Mouse (Mus musculus): ENCODE results near the gene Pip5k1b. TPM values are rescaled to one million over a fixed set of nuclear protein-coding genes. Genes with fewer than 3 reads are reported as not detected.

The Pip5k1b gene
- polyA plus RNA-seq, 1 experiment from 2014 or later = 2.7 TPM

DNA sequence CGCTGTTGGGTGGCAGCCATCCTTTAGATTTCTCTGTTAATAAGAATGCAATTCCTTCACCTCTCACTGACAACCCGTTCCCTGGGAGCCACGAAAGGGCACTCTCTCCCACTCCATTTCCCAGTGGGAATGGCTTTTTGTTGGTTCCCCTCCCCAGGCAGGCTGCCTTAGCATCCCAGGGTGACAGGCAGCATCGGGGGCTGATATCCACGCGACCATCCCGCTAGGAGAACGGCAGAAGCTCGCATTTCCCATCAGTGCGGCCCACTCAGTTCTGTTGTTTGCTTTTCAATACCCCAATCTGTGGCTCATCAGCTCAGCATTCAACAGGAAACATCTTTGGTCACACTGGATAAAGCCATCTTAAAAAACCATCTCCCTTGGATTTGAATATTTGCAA lies 253.5 kb downstream of the Pip5k1b start:
- no peak; the same call in 1 of the 2 replicates for ATAC-seq (ENCODE audit: low FRiP score, low read depth)
- WGBS = 30% methylated on average over 10 of the region's 10 CpGs
- H3K27ac ChIP-seq (replicated peaks) = 0 out of 2 replicates have a peak overlapping the region, but pooled peaks have one; percentile 0

DNA sequence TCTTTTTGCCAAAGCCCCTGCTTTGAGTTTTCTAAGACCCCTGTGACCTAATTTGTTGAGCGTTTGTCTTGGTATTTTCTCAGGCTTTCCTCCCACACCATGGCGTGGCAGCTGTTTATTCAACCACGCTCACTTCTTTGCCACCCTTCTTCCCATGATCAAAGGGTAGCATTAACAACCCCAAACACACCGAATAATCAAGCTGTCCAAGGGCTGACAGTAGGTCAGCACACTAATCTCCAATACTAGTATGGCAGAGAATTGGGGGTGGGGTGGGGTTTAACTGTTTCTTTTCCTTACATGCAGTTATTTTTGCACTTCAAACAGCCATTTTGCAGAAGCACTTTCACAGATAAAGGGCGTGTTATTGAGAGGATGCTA lies 253.9 kb downstream of the Pip5k1b start:
- H3K4me1 ChIP-seq = peaks cover 12% of the 10 kb centered on the region; the same call in 1 of the 2 replicates
- no peak overlapping the region for H3K27ac ChIP-seq (replicated peaks)
- peak; percentile 79 for ATAC-seq (ENCODE audit: low FRiP score, low read depth)
- peaks cover 13% of the 10 kb centered on the region for H3K27me3 ChIP-seq
- no peaks in the 10 kb centered on the region for H3K9me3 ChIP-seq
- no peak overlapping the region for H3K4me3 ChIP-seq
- no peaks in the 10 kb centered on the region for H3K36me3 ChIP-seq
- no peak overlapping the region for H3K9ac ChIP-seq (replicated peaks)
- H3K4me2 ChIP-seq (replicated peaks) = peak overlapping the region; percentile 48
- WGBS = 10% methylated on average over 5 of the region's 5 CpGs

More for the DNA sequence above, 253.5 kb downstream of the Pip5k1b start:
- peaks cover 12% of the 10 kb centered on the region; the same call in 1 of the 2 replicates for H3K4me1 ChIP-seq
- H3K4me2 ChIP-seq (replicated peaks) = no peak overlapping the region
- no peak overlapping the region for H3K9ac ChIP-seq (replicated peaks)
- no peak overlapping the region for H3K4me3 ChIP-seq
- H3K9me3 ChIP-seq = no peaks in the 10 kb centered on the region
- H3K36me3 ChIP-seq = no peaks in the 10 kb centered on the region
- peaks cover 13% of the 10 kb centered on the region for H3K27me3 ChIP-seq

GRCm38 (mm10) chr19:24300994-24301767 lies 254.5 kb downstream of the Pip5k1b start:
- Histone ChIP-seq H3K36me3 (no peaks in the 10 kb centered on the region), H3K4me3 (peak overlapping the region; percentile 24; the same call in 1 of the 2 replicates), H3K9me3 (no peaks in the 10 kb centered on the region), H3K27me3 (peaks cover 13% of the 10 kb centered on the region), H3K9ac (replicated peaks) (no peak overlapping the region), H3K4me1 (peaks cover 12% of the 10 kb centered on the region; the same call in 1 of the 2 replicates), H3K27ac (replicated peaks) (no peak overlapping the region), H3K4me2 (replicated peaks) (peak overlapping the region; percentile 48)
- ATAC-seq (ENCODE audit: low FRiP score, low read depth) = peak; percentile 83
- 3% methylated on average over 9 of the region's 9 CpGs for WGBS

GRCm38 (mm10) chr19:24293537-24293936 lies 262.1 kb downstream of the Pip5k1b start:
- no peak overlapping the region for H3K4me2 ChIP-seq (replicated peaks)
- H3K4me1 ChIP-seq = no peaks in the 10 kb centered on the region
- no peaks in the 10 kb centered on the region for H3K27me3 ChIP-seq
- no peaks in the 10 kb centered on the region for H3K36me3 ChIP-seq
- no peak overlapping the region for H3K9ac ChIP-seq (replicated peaks)
- WGBS = 83% methylated on average over 5 of the region's 5 CpGs
- no peak overlapping the region for H3K4me3 ChIP-seq
- no peaks in the 10 kb centered on the region for H3K9me3 ChIP-seq
- H3K27ac ChIP-seq (replicated peaks) = no peak overlapping the region
- no peak for ATAC-seq (ENCODE audit: low FRiP score, low read depth)

GRCm38 (mm10) chr19:24284187-24284586 lies 271.5 kb downstream of the Pip5k1b start:
- H3K4me2 ChIP-seq (replicated peaks) = no peak overlapping the region
- no peaks in the 10 kb centered on the region for H3K36me3 ChIP-seq
- H3K9me3 ChIP-seq = no peaks in the 10 kb centered on the region
- H3K27me3 ChIP-seq = peaks cover 4% of the 10 kb centered on the region; the same call in 1 of the 2 replicates
- no peak for ATAC-seq (ENCODE audit: low FRiP score, low read depth)
- H3K4me3 ChIP-seq = no peak overlapping the region
- H3K9ac ChIP-seq (replicated peaks) = no peak overlapping the region
- 60% methylated on average over 4 of the region's 4 CpGs for WGBS
- no peak overlapping the region for H3K27ac ChIP-seq (replicated peaks)
- H3K4me1 ChIP-seq = peaks cover 7% of the 10 kb centered on the region; the same call in 1 of the 2 replicates

DNA sequence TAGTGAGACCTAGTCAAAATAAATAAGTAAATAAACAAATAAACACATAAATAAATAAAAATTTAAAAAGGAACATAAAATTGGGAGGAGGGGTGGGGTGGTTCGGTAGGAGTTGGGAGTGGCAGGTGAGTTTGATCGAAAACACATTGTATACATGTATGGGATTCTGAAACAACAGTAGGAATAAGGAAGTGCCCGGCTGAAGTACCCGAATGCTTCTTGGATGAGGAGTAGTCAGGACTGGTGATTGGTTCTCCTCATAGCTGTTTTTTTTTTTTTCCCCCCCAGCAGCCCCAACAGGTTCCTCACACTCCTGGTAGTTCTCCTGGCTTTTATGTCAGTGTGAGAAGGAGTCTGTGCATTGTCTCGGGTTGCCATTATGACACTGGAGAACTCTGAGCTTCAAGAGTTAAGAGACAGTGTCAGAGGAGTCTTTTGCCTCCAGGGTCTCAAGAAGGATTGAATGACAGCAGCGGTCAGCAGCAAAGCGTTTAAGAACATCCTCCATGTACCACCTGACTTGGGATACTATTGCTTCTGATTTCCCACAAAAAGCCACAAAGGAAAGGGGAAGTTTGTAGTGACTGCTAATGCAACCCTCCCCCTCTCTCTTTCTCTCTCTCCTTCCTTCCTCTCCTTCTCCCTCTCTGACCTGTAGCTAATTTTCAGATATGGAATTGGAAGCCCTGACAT lies 274.2 kb downstream of the Pip5k1b start:
- Histone ChIP-seq H3K4me2 (replicated peaks) (peak overlapping the region; percentile 85), H3K9ac (replicated peaks) (no peak overlapping the region), H3K9me3 (no peaks in the 10 kb centered on the region), H3K27ac (replicated peaks) (no peak overlapping the region), H3K4me3 (no peak overlapping the region), H3K36me3 (no peaks in the 10 kb centered on the region), H3K4me1 (peaks cover 11% of the 10 kb centered on the region), H3K27me3 (peaks cover 4% of the 10 kb centered on the region; the same call in 1 of the 2 replicates)
- 65% methylated on average over 7 of the region's 7 CpGs for WGBS
- ATAC-seq (ENCODE audit: low FRiP score, low read depth) = no peak

- WGBS = under 1% methylated on average over 13 of the region's 22 CpGs
- peak within 1 kb of the TSS; percentile 85 for H3K27ac ChIP-seq (replicated peaks)
- peaks cover 4% of the 10 kb centered on the region; the same call in 1 of the 2 replicates for H3K27me3 ChIP-seq
- H3K9ac ChIP-seq (replicated peaks) = peak within 1 kb of the TSS; percentile 70
- H3K36me3 ChIP-seq = no peaks in the 10 kb centered on the region
- H3K4me3 ChIP-seq = peak within 1 kb of the TSS; percentile 72
- H3K9me3 ChIP-seq = no peaks in the 10 kb centered on the region
- ATAC-seq (ENCODE audit: low FRiP score, low read depth) = peak; percentile 96
- peak within 1 kb of the TSS; percentile 85 for H3K4me2 ChIP-seq (replicated peaks)
- H3K4me1 ChIP-seq = peaks cover 11% of the 10 kb centered on the region
Observed at GRCm38 (mm10) chr19:24280601-24281228, 275.0 kb downstream of the Pip5k1b start, which contains the start of gene Fxn. TSS of gene Fxn (minus strand) at chr19:24280605.

DNA sequence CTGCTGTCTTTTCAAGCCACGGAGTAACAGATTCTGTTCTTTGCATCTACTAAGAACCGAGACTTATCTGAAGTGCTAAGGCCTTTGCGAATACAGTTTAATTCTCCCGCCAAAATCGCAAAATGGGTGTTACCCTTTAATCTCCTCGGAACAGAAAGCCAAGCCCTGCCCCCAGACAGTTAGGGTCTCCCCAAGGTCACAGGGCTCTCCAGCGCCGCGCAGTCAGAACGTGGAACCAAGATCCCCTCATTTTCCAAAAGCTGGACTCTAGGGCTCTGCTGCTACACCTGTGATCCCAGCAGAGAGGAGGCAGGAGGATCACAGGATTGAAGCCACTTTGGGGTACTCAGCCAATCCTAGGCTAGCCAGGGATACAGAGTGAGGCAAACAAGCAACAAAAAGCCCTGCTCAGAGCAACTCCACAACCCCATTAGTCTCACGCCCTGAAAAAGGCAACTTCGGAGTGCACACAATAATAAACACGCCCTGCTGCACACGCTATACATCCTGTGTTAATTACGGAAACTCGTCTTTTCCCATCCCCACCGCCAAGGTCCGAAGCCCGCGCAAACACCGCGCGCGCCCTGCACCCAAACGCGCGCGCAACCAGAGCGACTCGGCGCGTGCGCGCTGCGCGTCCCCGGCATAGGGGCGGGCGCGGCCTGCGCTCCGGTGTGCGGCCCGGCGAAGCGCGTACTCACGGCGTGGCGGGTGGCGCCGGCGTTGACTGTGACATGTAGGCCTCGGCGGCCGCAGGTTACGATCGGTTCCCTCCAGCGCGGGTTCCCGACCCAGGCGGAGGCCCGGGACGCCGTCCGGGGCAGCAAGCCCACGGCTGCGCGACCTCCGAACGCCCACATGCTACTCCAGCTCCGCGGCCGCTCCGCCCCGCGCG lies 275.7 kb downstream of the Pip5k1b start:
- Histone ChIP-seq H3K4me1 (peaks cover 11% of the 10 kb centered on the region), H3K4me3 (peak overlapping the region; percentile 72), H3K27ac (replicated peaks) (peak overlapping the region; percentile 85), H3K4me2 (replicated peaks) (peak overlapping the region; percentile 85), H3K36me3 (no peaks in the 10 kb centered on the region), H3K9ac (replicated peaks) (peak overlapping the region; percentile 70), H3K27me3 (peaks cover 4% of the 10 kb centered on the region; the same call in 1 of the 2 replicates), H3K9me3 (no peaks in the 10 kb centered on the region)
- ATAC-seq (ENCODE audit: low FRiP score, low read depth) = peak; percentile 76
- under 1% methylated on average over 76 of the region's 78 CpGs for WGBS

- no peak overlapping the region for H3K27ac ChIP-seq (replicated peaks)
- H3K9me3 ChIP-seq = no peaks in the 10 kb centered on the region
- peak overlapping the region; percentile 85 for H3K4me2 ChIP-seq (replicated peaks)
- no peak for ATAC-seq (ENCODE audit: low FRiP score, low read depth)
- WGBS = 87% methylated on average over 15 of the region's 15 CpGs
- peaks cover 4% of the 10 kb centered on the region; the same call in 1 of the 2 replicates for H3K27me3 ChIP-seq
- peak overlapping the region; percentile 70 for H3K9ac ChIP-seq (replicated peaks)
- H3K4me3 ChIP-seq = peak overlapping the region; percentile 72; the same call in 1 of the 2 replicates
- H3K4me1 ChIP-seq = peaks cover 11% of the 10 kb centered on the region
- H3K36me3 ChIP-seq = no peaks in the 10 kb centered on the region
Observed at GRCm38 (mm10) chr19:24278859-24279258, 276.8 kb downstream of the Pip5k1b start.

DNA sequence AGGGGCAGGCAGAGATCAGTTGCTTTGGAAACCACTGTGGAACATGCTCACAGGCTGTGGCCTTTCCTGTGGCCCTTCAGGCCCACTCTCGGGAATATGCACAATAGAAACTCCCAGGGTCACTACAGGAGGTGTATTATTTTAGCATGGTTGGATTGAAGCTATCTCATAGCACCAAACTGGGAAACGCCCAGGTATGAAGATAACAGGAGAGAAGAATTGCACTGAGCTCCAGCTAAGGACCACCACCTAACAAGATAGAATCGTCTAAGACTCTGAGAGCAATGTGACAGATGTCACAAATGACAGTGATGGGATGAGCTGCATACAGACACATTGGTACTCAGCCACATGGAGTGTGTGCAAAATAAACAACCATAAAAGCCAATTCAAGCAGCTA lies 281.4 kb downstream of the Pip5k1b start:
- Histone ChIP-seq H3K9ac (replicated peaks) (no peak overlapping the region), H3K4me1 (peaks cover 24% of the 10 kb centered on the region), H3K27ac (replicated peaks) (no peak overlapping the region), H3K4me2 (replicated peaks) (no peak overlapping the region), H3K4me3 (no peak overlapping the region), H3K9me3 (no peaks in the 10 kb centered on the region), H3K36me3 (no peaks in the 10 kb centered on the region), H3K27me3 (no peaks in the 10 kb centered on the region)
- 52% methylated on average over 3 of the region's 3 CpGs for WGBS
- ATAC-seq (ENCODE audit: low FRiP score, low read depth) = no peak
